Mouse (Mus musculus) natural killer cell, adult 2 months (primary cell): ENCODE data around the gene Zdhhc21.
A peak's percentile ranks its signal among the peaks of the same experiment; 100 is the strongest.

Source experiments
- DNase-seq, 2 experiments: peaks; one replicate each; pipeline ENCODE4 v3.0.0; 2022; ENCODE audit warnings: low spot score in 2 of 2

Zdhhc21 gene

DNA sequence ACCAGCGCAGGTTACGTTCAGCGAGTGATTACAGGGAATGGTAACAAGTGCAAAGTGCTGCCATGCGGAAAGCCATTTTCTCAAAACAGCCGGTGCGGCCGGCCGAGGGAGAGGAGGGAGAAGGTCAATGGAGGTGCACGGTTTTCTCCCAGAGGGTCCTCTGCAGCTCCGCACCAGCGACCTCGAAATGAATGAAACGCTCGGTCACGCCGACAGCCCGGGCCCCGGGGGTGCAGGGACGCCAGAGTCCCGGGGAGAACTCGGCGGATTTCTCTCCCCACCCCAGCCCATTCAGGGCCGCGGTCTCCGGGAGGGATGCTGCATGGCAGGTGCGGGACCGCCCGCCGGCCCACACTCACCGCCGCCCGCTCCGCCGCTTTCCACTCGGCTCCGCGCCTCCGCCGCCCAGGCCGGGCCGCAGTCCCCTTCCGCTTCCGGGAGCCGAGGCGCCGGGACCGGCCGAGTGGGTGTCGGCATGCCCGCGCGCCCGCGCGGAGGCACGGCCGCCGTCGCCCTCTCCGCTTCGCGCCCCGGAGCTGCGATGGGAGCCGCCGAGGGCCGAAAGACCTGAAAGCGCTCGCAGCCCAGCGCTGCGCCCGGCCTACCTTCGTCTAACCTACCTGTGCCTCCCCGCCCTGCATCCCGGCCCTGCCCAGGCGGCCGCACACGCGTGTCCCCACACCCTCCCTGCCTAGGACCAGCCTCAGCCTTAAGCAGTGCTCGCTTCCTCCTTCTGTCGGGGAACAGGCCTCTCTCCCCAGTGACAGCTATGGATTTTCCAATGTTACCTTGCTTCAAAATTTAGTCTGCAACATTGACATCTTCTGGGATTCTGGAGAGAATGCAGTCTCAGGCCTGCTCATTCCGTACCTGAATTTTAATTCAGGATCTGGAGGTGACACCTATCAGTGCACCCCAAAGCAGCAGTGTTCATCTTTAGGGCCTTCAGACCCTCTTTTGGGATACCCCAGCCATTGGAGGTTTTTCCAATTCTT lies at the start of gene Zdhhc21:
TSS of gene Zdhhc21 (minus strand) at position 828 of the 995 bp plus-strand sequence.
- DNase-seq: peak; percentile 54 to 64

- no peak for DNase-seq
Observed at GRCm38 (mm10) chr4:82895227-82895626, 35.5 kb upstream of the Zdhhc21 start.

- no peak for DNase-seq
Observed at GRCm38 (mm10) chr4:82892247-82892646, 32.5 kb upstream of the Zdhhc21 start.

DNA sequence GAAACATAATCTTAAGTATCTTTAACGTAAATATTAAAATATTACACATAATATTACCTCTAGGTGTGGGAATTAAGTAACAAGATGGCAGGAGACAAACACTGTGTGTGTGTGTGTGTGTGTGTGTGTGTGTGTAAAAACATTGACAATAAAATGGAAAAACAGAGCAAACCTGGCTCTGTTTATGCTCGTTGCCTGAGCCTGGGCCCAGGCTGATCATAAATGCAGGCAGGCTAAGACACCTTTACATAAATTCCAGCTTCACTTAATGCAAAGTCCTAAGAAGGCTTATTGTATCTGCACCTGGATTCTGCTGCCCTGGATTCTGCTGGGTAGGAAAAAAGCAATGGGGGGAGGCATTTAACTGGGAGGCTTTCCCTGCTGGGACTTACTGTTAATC lies 31.8 kb upstream of the Zdhhc21 start:
- no peak for DNase-seq

- no peak for DNase-seq
Observed at GRCm38 (mm10) chr4:82891049-82891448, 31.3 kb upstream of the Zdhhc21 start.

GRCm38 (mm10) chr4:82890585-82890984 lies 30.8 kb upstream of the Zdhhc21 start:
- DNase-seq: no peak

DNA sequence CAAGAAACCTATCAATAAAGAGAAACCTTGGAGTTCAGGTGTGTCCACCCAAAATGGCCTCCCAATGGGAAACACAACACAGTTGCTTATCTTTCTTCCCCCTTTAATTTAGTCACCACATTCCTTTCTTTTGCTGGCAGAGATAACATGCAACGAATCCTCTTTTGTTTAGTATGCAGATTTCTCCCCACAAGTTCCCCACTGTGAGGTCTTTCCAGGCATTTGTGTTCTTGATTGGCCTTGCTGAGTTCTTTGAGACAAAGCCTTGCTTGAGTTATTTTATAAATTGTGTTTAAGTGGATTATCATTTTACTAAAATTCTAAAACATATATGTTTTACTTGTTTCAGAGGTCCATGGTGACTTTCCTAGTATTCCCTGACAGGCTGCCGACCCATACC lies 26.4 kb upstream of the Zdhhc21 start:
- DNase-seq: no peak

GRCm38 (mm10) chr4:82885535-82885913 lies 25.8 kb upstream of the Zdhhc21 start:
- no peak for DNase-seq

- no peak for DNase-seq
Observed at GRCm38 (mm10) chr4:82884636-82885534, 25.1 kb upstream of the Zdhhc21 start, which contains the start of gene Cer1. Cer1 (minus strand) TSS chr4:82885148.

DNA sequence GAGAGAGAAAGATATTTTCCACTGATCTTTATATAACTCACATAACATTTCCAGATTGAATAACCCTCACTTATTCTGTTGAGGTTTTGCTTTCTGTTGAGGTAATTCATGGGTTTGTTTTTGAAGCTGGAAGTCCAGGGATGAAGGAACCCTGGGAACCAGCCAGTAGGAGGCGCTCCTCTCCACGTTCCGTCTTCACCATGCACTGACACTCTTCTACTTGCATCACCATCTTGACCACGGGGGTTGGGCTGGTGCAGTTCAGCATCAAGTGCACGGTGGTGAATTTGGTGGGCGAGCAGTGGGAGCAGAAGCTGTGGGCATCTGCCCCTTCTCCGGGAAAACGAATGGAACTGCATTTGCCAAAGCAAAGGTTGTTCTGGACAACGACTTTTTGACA lies 22.7 kb upstream of the Zdhhc21 start:
- no peak for DNase-seq

- no peak for DNase-seq
Observed at GRCm38 (mm10) chr4:82881366-82881765, 21.6 kb upstream of the Zdhhc21 start.

DNA sequence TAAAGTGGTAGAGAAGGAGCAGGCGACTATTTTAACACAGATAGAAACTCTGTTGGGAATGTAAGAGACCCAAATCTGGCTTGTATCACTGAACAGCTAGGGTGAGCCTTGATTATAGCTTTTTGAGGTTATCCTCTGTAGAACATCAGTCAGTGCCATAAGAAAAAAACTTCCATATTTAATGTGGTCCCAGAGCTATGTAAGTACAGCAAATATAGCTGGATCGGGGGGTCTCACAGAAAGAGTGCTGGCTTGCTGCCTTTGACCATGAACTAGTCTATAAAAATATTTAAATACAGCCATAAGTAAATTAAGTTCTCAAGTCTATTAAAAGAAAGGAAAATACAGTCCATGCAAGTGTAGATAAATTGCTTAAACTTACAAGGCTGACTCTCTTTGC lies 20.5 kb upstream of the Zdhhc21 start:
- no peak for DNase-seq

GRCm38 (mm10) chr4:82879152-82879551 lies 19.4 kb upstream of the Zdhhc21 start:
- no peak for DNase-seq

GRCm38 (mm10) chr4:82876656-82877055 lies 16.9 kb upstream of the Zdhhc21 start:
- DNase-seq: no peak

- no peak for DNase-seq
Observed at GRCm38 (mm10) chr4:82875532-82875931, 15.8 kb upstream of the Zdhhc21 start.

DNA sequence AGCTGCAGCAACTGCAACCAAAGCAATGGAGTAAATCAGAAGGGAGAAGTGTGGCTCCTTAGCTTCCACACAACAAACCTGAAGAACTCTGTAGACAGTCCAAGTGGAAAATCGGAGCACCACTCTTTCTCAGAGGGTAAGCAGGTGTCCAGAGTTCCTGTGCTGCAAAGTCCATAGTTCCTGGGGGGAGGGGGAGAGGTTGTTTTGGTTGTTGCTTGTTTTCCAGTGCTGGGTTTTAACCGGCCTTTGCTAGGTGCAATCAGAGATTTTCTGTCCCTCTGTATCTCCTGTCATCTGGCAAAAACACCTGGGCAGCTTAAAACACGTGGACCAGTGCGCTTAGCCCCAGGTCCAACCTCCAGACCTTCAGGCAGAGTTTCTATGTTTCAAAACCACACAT lies 15.0 kb upstream of the Zdhhc21 start:
- DNase-seq: no peak

DNA sequence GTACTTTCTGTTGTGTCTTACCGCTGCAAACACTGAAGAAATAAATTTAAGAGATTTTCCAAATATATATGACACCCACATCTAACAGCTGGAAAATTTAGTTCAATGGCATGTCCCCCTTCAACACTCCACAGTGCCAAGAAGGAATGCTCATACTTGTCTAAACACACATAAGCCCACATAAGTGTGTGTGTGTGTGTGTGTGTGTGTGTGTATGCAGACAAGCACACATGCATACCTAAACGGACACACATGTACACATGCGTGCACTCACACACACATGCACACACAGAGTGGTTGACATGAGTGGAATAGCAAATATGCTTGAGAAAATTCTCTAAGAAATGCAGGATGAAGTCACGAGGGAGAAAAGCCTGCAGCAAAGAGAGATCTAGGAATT lies 12.8 kb upstream of the Zdhhc21 start:
- DNase-seq: no peak

DNA sequence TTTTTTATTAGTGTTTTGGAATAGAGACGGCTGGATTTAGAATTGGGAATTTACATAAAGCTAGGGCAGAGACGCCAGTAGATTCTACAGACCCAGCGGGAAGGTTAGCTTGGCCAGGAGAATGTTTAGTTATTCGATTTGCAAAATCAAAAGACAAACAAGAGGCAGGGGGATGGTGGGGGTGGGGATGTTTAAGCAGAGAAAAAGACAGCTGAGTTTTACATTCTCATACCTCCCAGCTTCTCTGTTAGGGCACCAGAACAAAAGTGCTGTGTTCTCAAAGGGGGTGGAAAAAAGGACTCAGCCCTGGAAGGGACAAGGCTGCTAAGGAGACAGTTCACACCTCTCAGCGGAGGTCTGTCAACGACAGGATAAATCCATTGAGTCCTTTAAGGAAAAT lies 12.4 kb upstream of the Zdhhc21 start:
- DNase-seq: no peak

GRCm38 (mm10) chr4:82870931-82871330 lies 11.2 kb upstream of the Zdhhc21 start:
- DNase-seq: no peak

DNA sequence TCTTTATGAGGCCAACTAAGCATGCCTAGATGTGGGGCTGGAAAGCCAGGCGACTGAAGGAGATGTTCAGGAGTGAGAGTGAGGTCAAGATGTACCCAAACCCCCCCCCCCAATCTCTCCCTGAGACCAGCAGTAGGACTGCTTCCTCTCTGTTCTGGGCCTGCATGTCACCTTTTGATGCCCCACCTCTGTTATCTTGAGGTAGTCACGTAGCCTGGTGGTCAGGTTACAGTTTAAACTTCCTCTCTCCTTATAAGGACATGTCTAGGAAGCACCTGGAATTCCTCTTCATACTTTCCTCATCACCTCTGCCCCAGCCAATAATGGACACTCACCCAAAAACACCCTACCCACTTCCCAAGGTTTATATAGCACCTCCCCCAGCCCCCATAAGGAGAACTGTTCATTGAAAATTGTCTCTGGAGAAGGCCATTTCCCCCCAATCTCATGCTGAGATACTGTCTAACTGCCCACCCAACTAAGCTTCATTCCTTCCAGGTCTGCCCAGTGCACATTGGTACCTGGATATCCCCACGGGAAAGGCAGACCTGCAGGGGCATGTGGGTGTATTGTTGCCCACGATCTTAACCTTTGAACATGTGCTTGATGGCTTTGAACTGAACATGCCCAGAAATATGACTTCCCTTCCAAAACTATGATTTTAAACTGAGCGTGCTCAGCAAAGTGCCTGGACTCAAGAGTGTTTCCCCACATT lies 8.1 kb upstream of the Zdhhc21 start:
- no peak for DNase-seq

DNA sequence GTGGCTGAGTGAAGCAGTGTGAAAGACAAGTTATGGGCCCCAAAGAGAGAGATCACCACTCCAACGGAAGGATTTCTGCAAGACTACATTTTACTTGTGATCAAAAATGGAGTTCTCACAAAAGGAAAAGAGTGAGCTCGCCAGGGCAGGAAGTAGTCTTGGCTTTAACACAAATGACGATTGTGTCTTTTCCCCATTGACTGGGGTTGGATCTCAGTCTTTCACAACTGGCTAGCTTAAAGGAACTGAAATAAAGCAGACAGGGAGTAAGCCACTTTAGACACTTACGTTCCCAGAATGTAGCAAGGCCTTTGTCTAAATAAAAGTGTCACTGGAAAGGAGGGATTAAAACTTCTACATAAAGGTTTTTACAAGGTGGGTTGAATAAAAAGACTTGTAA lies 7.4 kb upstream of the Zdhhc21 start:
- no peak for DNase-seq
